Mouse (Mus musculus) cerebellum, adult 9-11 months (tissue): ENCODE measurements around the gene Gm20521.
A peak's percentile ranks its signal among the peaks of the same experiment; 100 is the strongest.

Experiments used
- DNase-seq: peaks from one replicate; pipeline ENCODE4 v3.0.0; 2022

Gene Gm20521

DNA sequence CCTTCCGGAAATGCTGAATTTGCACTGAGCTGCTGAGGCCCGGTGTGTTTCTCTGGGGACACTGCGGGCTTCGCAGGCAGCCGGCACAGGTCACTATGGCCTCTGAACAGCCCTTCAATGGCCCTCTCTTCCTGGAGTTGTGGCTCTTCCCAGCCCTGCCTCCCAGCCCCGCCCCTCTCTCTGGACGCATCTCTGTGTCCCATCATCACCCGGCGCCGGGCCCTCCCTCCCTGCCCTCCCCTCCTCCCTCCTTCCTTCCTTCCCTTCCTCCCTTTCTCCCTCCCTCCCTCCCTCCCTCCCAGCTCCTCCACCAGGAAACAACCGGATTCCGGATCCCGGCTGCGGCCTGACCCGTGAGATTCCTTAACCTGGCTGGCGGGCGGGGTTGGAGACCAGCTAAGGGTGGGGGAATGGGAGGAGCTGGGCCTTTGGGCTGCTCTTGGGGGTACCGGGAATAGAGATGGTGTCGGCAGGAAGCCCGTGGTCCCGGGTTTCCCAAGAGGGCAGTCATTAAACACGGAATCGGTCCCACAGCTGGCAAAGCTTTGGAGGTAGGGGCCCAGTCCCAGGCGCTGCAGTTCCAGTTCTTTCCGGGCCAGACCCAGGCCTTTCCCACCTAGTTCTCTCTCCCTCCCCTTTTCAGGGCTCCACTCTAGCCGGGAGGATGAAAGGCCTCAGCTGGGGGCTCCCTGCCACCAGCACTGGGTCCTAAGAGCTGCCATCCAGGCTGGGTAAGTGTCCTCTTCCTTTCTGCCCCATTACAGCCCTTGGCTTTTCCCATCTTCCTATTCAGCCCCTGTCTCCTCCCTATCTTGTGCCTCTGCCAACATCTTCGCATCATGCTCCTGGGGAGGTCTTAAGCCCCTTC is at the start of gene Gm20521, which contains the start of gene Bcl2l2:
Gm20521 (plus strand) TSS at position 288 of the 868 bp plus-strand sequence.
Bcl2l2 (plus strand) TSS at position 224 of the 868 bp plus-strand sequence.
- DNase-seq = peak; percentile 88

DNA sequence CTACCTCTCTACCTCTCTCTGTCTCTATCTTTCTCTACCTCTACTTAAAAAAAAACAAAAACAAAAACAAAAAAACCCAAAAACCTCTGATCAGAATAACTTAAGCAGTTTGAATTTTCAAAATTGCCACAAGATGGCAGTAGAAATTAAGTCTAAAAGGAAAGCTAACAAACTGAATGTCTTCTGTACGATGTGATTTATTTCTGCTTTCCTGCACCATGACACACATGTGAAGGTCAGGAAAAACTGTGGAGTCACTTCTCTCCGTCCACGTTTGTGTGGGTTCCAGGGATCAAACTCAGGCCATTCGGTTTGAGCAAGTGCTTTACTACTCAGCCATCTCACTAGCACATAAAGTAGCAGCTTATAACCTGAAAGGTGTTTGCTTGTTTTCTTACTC is 39.8 kb upstream of the Gm20521 start:
- peak; percentile 32 for DNase-seq

DNA sequence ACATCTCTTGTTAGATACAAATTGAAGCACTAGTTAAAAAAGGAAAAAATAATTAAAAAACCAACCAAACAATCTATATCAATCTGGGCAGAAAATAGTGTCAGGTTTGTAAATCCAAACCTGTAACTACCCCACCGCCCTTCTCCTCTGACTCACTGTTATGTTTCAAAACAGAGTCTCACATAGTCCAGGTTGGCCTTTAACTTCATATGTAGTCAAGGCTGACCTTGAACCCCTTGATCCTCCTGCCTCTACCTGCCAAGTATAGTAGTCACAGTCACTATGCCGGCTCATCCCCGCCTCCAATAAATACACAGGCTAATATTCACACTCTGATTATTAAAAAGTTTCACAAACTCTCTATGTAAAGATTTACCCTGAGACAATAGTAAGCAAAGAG is 27.5 kb upstream of the Gm20521 start:
- no peak for DNase-seq

DNA sequence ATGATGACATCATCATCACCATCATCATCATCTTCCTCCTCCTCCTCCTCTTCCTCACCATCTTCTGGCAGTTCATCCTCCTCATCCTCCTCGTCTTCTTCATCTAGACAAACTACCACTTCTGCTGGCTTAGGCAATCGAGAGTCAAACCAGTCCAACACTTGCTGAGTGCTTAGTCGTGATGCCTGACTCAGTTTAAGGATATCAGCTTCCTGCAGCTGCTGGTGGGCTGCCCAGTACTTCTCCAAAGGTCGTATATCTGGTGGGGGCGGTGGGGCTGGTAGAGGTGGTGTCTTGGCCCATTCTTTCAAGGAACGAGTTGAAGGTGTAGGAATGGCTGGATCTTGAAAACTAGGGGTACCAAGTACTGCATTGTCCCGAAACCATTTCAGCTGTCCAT is 26.5 kb upstream of the Gm20521 start:
- no peak for DNase-seq

DNA sequence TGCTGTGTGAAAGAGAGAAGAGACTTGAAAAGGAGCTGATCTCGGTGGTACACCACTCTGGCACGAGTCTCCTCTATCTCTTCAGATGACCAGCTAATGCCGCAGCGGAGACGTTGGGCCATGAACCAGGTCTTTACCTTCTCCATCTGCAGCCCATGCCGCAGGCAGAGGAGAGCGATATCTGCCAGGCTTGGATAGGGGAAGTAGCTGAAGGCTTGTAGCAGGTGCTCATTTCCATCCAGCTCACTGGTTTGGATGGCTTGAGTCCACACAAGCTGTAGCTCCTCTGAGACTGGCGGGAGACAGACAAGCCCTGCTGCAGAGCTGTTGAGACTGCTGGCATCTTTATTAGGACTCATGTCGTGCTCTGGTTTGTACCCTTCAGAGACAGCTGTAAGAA is 25.4 kb upstream of the Gm20521 start:
- peak; percentile 84 for DNase-seq

DNA sequence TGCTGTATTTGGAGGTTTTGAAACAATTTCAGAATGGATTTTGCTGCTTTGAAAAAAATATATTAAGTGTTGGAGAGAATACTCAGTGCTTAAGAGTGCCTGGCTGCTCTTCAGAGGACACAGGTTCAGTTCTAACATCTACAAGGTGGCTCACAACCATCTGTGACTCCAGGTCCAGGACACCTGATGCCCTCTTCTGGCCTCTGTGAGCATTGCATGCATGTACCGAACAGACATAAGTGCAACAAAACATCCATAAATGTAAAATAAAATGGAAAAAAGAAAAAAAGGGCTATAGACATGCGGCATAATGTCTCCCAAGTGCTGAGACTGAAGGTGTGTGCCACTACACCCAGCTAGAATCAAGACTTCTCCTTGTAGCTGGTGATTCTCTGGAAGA is 22.7 kb upstream of the Gm20521 start:
- no peak for DNase-seq

DNA sequence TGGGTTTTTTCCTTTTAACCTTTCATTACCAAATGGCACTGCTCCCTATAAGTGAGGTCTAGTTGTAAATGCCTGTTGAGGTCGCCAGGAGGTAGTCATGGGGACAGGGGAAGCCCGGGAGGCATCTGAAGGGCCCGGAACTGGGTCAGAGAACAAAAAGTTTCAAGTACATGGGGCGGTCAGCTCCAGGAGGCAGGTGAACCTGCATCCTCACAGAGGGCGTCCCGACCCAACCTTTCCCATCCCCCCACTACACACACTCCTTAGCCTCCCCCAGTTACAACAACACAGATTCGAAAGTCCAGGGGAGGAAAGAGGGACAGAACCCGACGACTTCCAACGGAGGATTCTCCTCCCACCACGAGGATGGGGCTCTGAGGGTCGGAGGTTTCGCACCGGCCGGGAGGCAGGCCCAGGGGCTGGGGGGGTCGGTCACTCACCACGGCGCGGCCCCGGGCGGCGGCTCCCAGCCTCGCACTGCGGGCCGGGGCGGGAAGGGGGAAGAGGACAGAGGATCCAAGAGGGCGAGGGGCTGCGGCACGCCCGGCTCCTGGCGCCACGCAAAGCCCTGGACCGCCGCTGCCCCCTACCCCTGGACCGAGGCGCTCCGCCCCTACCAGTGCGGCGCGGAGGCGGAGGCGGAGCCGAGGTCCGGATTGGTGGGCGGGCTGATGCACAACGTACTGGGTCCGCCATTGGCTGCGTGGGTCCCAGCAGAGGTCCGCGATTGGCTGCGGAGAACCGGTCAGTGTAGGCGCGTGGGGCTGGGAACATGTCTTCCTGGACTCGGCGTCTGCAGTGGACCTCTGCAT is 19.5 kb upstream of the Gm20521 start:
- peak; percentile 92 for DNase-seq

DNA sequence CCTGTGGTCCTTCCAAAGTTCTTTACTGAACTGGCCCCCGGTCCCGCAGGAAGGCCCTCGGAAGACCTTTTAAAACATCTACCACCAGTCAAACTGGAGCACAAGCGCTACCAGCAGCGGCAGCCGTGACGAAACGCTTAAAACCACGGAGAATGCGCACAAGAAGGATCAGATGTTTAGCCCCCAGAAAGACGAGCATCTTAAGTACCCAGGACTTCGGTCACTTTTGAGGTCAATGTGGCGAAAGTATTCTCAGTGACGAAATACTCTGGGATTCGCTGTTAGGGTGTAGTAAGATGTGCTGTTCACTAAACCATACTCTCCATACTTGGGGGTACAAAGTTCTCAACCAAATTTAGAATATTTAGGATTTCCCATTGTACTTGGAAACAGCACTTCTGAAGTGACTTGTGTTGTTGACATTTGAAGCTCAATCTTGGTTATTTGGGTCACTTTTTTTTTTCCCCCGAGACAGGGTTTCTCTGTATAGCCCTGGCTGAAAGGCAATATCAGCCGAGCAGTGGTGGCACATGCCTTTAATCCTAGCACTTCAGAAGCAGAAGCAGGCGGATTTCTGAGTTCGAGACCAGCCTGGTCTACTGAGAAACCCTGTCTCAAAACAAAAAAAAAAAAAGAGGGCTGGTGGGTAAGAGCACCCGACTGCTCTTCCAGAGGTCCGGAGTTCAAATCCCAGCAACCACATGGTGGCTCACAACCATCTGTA is 18.8 kb upstream of the Gm20521 start:
- DNase-seq = no peak

DNA sequence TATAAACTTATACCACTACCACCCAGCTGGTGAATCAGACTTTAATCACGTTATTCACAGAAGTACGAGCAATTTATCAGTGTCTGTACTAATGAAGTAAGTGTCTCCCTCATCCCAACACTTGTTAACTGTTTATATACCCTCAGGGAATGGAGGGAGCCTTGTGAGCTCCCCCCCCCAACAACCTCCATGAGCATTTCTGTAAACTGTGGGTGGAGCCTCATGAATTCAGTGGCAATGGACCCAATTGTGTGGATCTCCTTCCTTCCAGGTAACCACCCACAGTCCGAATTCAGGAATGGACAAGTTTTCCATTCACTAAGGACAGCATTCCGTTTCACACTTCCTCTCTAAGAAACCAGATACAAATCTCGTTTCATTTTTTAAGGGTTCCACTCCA is 17.6 kb upstream of the Gm20521 start:
- DNase-seq = no peak

DNA sequence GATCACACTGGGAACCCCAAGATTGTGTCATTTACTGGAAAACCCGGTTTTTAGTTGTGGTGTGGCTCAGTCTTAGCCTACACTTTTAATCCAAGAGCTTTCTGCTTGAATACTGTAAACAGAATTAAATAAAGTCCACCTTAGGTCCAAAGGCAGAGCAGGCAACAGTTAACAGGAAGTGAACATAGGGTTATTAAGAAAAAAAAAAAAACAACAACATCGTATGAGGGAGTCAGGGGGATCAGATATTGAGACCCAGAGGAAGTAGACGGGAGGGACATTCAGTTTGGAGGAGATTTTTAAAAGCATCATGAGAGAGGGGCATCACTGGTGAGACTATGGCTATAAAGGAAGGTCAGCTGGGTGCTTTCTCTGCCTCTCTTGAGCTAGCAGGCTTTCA is 17.0 kb upstream of the Gm20521 start:
- no peak for DNase-seq

DNA sequence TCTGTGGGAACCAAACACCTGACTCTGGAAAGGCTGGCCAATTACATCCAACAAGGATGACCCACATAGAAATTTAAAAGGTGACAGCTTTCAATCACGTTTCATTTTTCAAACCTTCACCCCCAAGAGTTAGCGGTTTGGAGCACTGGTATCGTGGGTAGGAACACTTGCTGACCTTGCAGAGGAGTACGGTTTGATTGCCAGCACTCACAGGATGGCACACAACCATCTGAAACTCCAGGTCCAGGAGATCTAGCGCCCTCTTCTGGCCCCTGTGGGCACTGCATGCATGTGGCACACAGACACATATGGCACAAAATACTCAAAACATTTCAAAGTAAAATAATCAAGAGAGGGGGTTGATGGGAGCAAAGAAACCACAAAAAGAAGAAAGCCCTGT is 16.3 kb upstream of the Gm20521 start:
- no peak for DNase-seq

DNA sequence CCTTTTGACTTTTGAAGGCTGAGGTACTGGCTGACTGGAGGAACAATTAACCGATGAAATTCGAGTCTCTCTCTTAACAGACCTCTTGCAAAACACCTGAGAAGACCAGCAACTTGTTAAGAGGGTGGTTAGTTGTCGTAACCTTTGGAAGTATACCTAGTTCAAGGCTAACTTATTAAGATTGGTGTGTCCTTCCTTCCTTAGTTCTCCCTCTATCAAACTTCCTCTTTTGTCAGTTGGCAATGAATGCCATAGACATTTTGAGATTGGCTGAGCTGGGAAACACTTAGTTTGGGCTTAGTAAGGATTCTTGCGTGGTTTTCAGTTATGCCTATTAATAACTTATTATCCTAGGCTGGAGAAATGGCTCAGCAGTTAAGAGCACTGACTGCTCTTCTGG is 15.2 kb upstream of the Gm20521 start:
- DNase-seq = no peak

DNA sequence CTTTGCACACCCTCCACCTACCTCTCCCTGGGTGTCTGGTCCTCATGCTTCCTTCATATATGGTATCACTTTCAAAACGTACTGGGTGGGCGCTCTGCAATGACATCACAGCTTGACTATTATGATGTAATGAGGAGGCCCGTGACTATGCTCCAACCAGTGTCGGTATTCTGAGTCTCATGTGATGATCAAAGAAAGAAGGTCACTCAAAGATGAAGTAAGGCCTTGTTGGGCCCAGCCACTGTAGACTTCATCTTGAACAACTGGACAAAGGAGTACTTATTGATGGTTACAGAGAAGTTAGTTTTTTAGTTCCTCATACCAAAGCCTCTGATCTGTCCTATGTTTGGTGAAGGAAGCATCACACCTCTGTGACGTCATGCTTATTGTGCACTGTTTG is 12.4 kb upstream of the Gm20521 start, which contains the start of gene Homez:
Homez (minus strand) TSS at position 101 of the 400 bp plus-strand sequence.
- no peak for DNase-seq

DNA sequence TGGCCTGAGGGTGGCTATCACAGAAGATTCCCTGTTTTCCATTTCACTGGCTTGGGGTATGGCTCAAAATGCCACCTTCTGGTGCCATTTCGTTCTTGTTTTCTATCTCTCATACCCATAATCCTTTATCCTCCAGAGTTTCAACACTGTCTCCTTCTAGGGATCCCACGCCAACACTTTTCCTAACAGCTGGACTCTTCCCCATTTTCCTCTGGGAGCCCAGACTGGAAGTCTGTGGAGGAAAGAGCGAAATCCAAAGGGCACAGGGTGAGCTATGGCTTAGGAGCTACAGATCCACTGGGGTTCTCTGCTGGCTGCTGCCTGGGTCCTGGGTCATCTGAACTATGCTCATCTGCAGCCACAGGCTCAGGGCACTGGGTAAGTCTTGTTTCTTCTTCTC is 9.1 kb upstream of the Gm20521 start:
- DNase-seq = no peak

DNA sequence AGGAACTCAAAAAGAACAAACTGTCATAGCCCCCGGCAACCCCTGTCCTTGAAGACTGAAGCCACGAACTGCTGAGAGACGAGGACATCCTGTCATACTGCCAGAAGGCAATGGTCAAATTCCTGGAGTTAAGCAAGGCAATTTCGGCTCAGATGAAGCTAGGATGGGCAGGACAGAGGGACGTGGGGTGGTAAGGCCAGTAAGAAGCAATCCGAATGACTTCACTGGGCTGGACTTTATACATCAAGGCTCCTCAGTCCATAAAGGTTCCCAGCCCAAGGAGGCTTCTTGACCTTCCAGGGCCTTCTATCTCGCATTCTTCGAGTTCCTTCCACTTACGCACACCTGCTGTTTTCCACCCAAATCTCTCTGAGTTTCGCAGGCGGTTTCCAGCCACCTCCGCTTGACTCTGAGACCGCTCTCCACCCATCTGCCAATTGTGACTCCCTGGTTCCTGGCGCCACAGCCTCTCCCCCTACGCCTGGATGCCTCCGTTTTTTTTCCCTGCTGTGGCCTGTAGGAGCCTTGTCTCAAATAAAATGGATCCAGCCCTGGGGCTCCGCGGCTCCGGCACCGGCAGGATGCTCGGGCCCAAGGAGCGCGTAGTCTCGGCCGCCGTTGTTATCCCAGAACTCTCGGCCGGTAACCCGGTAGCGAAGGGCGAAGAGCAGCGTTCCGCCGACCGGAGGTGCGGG is 7.2 kb upstream of the Gm20521 start:
- DNase-seq = no peak

DNA sequence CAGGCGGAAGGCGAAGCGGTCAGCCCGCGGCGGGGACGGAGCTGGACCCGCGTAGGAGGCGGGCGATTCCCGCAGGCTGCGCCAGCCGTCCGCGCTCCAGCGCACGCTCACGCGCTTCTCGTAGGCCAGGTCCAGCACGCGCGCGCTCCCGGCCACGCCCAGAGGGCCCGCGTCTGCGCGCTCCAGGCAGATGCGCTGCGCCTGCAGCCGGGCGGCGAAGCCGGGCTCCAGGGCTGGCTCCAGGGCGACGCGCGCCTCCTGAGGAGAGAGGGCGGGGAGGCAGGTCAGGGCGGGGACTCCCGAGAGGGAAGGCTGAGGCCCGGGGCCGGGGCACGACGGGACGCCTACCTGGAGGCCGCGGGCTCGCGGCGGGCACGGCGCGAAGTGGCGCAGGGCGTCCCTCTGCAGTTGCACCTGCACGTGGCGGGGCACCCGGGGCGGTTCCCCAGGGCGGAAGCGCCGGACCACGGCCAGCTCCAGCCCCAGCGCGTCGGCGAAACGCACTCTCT is 6.6 kb upstream of the Gm20521 start:
- peak; percentile 96 for DNase-seq

DNA sequence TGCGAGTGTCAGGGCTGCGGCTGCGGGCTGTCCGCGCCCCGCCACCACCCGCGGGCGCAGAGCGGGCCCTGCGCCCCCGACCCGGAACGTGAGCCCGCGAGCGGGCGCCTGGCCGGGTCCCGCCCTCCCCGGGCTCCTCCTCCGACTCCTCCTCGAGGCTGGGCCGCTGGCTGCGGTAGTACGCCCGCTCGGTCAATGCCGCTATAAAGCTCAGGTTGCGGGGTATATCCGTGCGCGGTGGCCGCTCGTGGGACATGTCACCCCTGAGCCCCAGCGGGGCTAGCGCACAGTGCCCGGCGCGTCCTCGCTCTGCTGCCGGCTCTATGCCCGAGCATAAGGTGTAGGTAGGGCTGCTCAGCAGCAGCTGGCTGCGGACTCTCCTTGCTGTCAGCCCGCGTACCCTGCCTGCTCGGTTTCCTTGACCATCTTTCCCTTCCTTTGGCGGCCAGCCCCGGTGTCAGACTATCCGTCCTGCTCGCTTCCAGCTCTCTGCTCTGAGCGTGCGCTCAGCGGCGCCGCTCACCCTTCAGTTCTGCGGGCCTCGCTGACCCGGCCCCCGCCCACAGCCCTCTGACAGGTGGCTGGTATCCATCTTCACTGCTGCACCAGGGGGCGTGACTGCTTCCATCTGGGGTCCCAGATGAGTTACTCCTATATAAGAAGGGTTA is 6.1 kb upstream of the Gm20521 start, which contains the start of gene Ppp1r3e:
Ppp1r3e (minus strand) TSS at position 503 of the 668 bp plus-strand sequence.
- DNase-seq = peak; percentile 84

DNA sequence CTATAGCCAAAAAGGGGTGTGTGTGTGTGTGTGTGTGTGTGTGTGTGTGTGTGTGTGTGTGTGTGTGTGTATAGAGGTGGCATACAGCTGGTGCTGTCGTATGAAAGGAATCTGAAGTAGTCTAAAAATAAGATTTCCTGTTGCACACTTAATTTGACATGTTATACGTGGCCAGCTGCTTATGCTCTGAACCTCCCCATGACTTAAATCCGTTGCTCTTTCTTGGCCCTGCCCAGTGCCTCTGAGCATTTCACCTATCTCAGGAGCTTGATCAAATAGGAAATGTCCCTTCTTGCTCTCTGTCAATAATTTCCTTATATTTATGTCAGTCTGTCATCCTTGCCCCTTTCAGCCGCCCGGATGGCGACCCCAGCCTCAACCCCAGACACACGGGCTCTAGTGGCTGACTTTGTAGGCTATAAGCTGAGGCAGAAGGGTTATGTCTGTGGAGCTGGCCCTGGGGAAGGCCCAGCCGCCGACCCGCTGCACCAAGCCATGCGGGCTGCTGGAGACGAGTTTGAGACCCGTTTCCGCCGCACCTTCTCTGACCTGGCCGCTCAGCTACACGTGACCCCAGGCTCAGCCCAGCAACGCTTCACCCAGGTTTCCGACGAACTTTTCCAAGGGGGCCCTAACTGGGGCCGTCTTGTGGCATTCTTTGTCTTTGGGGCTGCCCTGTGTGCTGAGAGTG is 926 bp downstream of the Gm20521 start:
- peak; percentile 47 for DNase-seq

DNA sequence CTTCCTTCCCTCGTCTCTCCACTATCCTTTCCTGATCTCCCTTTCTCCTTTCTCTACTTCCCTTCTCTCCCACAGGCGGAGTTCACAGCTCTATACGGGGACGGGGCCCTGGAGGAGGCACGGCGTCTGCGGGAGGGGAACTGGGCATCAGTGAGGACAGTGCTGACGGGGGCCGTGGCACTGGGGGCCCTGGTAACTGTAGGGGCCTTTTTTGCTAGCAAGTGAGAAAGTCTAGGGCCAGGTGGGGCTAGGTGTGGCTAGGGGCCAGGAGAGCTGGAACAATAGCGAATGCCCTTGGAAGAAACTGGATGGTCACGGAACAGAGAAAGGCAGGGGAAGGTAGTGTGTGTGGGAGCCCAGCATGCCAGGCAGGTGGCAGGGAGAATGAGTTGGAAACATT is 2.1 kb downstream of the Gm20521 start:
- DNase-seq = no peak

DNA sequence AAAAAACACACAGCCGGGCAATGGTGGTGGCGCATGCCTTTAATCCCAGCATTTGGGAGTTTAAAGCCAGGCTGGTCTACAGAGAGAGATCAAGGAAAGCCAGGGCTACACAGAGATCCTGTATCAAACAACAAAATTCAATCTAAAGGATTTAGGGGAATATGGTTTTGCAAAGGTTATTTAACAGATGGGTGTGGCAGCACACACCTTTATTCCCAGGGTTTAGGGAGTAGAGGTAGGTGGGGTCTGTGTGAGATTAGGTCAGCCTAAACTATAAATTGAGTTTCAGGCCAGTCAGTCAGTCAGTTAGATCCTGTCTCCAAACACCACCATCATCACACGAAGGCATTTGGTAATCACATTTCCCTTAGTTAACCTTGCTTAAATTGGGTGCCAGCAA is 9.0 kb downstream of the Gm20521 start, which contains the start of gene Pabpn1:
Pabpn1 (plus strand) TSS at position 301 of the 400 bp plus-strand sequence.
- DNase-seq = no peak

DNA sequence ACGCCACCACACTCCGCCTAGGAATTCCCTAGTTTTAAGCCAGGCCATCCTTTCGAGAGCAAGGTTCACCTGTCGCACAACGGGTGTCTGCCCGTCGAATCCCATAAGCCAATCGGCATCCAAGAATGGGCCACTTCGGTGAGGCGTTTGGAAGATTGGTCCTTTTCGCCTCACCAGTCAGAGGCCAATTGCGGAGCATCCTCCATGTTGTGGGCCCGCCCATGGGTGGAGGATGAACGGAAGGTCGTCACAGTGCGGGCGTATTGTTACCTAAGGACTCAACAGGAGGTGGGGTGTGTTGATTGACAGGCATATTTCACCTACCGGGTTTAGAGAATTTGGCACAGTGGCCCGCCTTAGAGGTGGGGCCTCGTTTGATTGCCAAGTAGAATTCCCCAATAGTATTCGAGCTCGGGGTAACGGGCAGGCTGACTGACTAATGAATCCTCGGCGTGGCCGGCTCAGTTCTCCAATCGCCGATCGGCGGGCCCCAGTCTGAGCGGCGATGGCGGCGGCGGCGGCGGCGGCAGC is 10.5 kb downstream of the Gm20521 start:
- DNase-seq = peak; percentile 100
